Mouse (Mus musculus): Measurements from ENCODE around the gene Ccdc144b. TPM values are rescaled to one million over a fixed set of nuclear protein-coding genes. Genes with fewer than 3 reads are reported as not detected.

Gene Ccdc144b
- total RNA-seq, 1 experiment from 2014 or later: 0.12 TPM

DNA sequence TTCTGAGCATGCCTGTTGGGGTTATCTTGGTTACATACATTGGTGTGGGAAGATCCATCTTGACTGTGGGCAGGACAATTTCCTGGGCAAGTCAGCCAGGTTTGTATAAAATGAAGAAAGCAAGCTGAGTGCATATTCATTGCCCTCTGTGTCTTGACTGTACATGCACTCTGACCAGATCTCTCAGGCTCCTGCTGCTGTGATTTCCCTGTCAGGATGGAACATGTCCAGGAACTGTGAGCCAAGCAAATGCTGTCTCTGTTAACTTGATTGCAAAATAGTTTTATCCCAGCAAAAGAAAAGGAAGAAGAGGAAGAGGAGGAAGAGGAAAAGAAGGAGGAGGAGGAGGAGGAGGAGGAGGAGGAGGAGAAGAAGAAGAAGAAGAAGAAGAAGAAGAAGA, 8.8 kb downstream of the Ccdc144b start:
- ATAC-seq (ENCODE audit: extremely low read depth, insufficient number of reproducible peaks, low FRiP score, poor library complexity, severe bottlenecking): no peak

DNA sequence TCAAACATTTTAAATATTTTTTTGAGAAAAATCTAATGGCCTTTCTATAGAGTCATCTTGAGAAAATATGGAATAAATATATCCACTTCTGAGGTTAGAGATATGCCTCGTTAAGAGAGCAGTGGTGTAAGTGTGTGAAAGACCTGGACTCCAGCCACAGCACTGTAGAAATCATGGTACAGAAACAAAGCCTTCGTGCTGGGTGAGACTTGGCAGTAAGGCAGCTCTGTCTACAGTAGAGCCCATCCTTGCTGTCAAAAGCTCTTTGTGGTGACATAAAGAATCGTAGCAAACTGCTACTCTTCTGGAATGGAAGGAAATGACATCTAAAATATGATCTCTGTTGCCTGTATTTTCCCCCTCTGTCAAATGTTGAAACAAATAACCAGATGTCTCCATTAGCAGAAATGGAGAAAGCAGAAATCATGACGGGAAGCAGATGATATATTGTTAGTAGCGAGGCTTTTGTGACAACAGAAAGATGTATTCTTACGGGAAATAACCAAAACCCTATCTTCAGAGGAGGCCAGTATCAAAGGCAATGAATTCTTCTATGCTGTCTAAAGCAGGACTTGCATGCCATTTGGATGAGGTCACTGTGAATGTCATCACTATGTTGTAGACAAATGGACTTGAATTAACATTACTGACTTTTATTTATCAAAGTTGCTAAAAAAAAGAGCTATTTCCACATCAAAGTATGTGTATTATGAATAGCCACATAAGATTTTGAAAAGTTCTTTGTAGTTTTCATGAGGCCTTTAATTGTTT, 21.4 kb downstream of the Ccdc144b start:
- ATAC-seq (ENCODE audit: extremely low read depth, insufficient number of reproducible peaks, low FRiP score, poor library complexity, severe bottlenecking): no peak

DNA sequence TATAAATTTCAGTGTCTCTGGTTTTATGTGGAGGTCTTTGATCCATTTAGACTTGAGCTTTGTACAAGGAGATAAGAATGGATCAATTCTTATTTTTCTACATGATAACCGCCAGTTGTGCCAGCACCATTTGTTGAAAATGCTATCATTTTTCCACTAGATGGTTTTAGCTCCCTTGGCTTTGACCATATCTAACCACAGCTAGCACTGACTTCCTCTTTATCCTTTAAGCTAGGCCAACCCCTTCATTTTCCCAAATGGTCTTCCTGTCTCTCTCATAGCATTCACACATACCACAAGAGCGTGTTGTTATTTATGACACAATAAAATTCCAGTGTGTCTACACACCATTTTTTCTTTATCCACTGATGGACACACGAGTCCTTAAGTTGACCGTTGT, 23.4 kb downstream of the Ccdc144b start:
- ATAC-seq (ENCODE audit: extremely low read depth, insufficient number of reproducible peaks, low FRiP score, poor library complexity, severe bottlenecking): no peak

DNA sequence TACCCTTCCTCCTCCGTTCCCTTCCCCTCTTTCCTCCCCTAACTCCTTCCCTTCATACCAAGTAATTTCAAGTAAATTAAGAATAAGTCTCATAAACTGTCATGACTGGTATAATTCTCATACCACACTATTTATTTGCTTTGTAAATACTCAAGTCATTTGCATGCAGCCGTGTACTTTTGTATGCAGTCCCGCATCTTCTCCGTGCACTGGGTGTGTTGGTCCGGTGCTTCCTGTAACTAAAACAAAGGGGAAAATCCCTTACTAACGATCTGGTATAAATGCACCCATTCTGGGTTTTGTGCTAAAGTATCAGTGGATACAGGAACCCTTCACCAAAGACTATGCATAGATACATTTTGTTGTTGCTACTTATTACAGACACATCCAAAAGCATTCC, 27.6 kb downstream of the Ccdc144b start:
- ATAC-seq (ENCODE audit: extremely low read depth, insufficient number of reproducible peaks, low FRiP score, poor library complexity, severe bottlenecking): no peak

DNA sequence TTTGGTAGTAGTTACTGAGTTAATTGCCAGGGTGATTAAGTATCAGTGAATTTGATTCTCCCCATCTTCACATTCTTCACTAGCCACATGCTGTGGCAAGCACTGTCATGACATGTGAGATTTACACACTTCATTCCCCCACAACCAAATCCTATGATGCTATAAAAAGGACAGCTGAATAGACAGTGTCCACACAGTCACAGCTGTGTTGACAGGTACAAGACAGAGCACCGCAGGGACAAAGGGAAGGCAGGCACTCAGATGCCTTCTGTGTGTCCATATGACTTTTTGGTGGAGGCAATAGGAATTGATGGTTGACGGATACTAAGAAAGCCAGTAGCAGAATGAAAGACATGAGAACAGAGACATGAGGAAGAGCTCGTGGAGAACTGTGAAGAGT, 42.1 kb downstream of the Ccdc144b start:
- ATAC-seq (ENCODE audit: extremely low read depth, insufficient number of reproducible peaks, low FRiP score, poor library complexity, severe bottlenecking): no peak

DNA sequence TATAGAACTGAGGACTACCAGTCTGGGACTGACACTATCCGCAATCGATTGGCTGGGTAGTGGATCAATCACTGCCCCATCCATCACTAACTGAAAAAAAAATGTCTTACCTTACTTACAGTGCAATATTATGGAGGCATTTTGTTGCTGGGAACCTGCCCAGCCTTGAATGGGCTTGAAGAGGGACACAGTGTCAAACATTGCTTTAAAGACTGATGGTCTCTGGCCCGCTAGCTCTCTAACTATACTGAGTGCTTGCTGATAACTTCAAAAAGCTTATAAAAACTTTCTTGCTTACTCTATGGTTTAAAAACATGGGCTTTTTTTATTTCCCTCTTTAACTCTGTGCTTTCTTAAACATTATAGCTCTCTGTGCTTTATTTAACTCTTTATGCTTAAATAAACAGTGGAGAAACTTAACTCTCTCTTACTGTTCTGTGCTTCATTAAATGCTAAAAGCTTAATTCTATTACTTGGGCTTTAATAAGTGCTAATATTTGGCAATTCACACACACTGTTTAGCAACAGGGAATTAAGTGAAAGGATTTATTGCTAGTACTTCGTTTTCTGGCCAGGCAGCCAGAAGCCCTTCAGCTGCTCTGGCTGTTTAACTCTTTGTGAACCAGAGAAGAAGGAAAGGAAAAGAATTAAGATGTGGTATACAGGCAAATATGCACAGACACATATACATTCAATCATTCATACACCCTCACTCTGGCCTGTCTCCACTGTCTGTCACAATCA, 44.8 kb downstream of the Ccdc144b start:
- ATAC-seq (ENCODE audit: extremely low read depth, insufficient number of reproducible peaks, low FRiP score, poor library complexity, severe bottlenecking): no peak

DNA sequence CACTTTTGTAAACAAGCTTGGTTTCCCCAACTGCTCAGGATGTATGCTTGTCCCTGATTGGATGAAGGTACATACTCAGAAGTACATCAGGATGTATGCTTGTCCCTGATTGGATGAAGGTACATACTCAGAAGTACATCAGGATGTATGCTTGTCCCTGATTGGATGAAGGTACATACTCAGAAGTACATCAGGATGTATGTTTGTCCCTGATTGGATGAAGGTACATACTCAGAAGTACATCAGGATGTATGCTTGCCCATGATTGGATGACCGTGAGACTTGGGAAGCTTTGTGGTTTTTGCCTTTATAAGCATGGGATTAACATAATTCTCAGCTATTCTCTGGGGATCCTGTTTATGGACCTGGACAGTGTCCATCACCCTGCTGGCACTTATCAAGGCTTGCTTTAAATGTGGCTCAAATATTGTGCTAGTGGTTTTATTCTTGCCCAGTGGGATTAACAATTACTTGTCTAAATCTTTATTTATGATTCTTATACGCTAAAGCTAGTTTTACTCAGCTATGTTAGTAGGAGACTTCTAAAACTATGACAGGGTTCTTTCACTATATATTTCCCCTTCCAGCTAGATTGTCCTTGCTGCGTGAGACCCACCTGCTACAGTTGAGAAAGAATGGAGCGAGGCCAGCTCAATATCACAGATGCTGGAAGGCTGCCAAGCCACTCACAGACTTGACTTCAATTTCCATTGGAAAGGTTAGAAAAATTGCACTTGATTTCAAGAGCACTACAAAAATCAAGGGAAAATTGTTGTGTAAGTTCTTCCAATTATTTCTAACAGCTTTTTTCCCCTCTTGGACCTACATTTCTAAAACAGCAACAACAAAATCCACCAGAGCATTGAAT, 49.1 kb downstream of the Ccdc144b start:
- ATAC-seq (ENCODE audit: extremely low read depth, insufficient number of reproducible peaks, low FRiP score, poor library complexity, severe bottlenecking): no peak

DNA sequence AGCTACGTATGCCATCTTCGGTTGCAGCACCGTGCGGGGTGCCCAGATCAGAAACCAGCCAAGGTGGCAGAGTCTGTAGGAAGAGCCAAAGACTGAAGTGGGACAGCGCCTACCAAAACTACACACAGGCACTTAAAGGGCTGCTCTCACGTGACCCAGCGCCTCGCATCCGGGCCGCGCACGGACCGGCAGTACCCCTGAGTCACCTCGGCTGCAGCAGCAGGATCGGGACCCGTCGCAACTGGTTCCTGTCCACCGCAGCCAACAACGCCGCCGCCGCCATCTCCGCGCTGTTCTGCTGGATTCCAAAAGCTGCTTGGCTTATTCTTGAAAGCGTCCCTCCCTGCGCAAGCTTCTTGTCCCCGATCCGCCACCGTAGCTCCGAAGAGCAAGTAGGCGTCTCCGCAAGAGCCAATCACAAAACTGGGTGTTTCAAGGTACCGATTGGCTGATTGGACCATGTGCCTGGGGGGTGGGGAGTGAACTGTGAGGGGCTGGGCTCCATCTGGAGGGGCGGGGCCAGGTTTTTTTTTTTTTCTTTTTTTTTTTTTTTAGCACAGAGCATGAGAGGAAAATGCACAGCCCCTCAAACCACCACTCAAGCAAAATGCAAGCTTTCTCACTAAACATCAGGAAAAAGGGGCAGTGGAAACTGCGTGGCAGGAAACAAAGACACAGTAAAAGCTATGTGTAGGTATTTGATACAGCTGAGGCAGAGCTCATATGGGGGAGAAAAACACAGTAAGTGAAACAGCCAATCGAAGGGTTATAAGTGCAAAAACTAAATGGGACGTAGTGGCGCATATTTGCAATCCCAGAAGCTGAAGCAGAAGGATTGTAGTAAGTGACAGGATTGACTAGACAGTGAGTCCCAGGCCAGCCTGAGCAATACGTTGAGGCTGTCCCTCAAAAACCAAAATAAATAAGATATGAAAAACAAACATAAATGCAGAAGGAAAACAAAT, 52.8 kb downstream of the Ccdc144b start, which contains the start of gene Mccc1:
Gene Mccc1 (minus strand): TSS at position 404 of the 965 bp plus-strand sequence.
- peak; percentile 100 for ATAC-seq (ENCODE audit: extremely low read depth, insufficient number of reproducible peaks, low FRiP score, poor library complexity, severe bottlenecking)

DNA sequence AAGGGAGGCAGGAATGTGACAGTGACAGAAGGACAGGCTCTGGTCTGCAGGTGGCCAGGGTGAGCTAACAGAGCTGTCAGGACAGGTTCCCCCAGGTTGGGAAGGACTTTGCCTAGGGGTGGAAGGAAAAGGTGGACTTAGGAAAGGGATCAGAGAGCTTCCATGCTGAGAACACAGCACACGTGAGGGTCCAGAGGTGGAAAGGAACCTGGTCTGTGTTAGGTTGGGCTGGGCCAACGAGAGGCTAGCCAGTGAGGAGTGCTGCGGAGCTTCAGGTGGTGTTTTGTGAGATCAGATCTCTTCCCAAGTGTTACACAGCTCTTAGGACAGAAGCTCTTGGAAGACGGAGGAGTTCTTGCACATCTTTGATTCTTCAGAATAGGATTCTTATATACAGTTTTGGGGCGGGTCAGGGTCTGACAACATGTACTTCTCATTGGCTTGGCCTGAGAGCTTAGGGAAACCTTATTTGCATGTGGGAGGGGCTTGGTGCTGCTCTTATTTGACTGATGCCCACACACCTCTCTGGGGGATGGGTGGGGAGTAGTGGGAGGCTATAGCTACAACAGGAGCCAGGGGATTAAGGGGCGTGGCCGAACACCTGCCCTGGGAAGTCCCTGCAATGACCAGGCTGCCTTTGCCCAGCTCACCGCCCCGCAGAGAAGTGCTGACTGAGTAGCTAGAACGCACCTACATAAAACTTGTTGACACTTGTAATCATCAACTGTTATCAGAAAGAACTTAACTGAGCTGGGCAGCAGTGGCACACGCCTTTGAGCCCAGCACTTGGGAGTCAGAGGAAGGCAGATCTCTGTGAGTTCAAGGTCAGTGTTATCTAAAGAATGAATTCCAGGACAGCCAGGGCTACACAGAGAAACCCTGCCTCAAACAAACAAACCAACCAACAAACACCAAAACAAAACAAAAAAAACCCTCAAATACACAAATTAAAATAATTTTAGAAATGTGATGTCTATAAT, 58.5 kb downstream of the Ccdc144b start:
- no peak for ATAC-seq (ENCODE audit: extremely low read depth, insufficient number of reproducible peaks, low FRiP score, poor library complexity, severe bottlenecking)

DNA sequence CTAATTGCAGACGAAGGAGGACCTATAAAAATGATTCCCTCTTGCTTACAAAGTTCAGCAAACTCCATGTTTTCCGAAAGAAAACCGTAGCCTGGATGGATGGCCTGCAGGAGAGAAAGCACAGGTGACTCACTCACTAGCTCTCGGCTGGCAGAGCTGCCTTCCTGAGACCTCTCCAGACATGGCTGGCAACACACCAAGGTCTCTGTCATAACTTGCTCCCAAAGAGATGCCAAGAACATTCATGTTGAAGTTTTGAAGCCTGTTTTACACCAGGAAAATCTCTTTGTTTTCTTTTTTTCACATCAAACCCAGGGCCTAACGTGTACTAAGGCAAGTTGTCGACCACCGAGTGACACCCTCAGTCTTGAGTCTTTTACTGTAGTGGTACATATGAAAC, 62.6 kb downstream of the Ccdc144b start:
- ATAC-seq (ENCODE audit: extremely low read depth, insufficient number of reproducible peaks, low FRiP score, poor library complexity, severe bottlenecking): no peak

DNA sequence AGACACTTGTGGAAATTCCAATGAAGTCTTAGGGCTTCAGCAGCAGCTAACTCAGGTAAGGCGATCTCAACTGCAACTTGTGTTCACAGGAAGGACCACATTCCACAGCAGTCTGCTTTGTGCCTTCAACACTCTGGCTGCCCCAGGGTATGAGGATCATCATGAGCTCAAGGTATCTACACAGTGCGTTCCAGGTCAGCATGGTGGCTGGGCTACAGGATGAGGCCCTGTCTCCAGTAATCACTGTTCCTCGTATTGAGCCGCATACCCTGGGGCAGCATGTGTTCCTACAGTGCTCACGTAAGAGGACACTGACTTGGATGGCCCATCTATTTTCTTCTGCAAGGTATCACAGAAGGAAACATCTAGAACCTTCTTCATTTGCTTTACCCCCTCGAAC, 65.3 kb downstream of the Ccdc144b start:
- ATAC-seq (ENCODE audit: extremely low read depth, insufficient number of reproducible peaks, low FRiP score, poor library complexity, severe bottlenecking): no peak

DNA sequence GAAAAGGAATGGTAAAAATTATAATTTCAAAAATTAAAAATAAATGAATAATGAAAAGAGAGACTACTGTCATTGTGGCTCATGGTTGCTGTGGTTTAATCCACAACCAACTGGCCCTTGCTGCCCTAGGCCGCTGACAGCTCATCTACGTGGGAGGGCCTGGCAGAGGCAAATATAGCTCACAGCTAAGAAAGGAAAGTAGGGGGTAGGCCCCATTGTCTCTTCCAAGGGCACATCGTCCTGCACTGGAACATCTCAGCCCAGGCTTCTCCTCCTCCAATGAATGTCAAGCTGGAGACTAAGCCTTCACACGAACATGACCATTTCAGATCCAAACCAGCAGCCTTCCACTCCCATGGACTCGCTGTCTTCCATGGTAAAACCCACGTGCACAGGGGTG, 67.1 kb downstream of the Ccdc144b start:
- no peak for ATAC-seq (ENCODE audit: extremely low read depth, insufficient number of reproducible peaks, low FRiP score, poor library complexity, severe bottlenecking)

DNA sequence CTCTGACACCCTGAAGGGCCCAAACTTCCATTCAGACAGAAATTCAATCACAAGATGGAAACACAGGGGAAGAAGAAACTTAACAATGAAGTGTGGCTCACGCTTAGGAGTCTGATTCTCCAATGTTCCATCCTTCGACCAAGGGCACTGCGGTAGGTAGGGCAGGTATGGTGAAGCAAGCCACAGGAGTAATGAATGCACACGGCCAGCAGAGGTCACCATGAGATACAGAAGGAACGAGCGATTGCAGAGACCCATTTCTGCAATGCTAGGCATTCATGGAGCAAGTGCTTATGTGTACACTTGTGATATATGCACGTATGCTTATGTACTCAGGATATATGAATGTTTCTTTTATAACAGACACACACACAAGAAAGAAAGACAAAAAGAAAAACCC, 79.8 kb downstream of the Ccdc144b start:
- ATAC-seq (ENCODE audit: extremely low read depth, insufficient number of reproducible peaks, low FRiP score, poor library complexity, severe bottlenecking): peak; percentile 64; the same call in 1 of the 2 replicates

DNA sequence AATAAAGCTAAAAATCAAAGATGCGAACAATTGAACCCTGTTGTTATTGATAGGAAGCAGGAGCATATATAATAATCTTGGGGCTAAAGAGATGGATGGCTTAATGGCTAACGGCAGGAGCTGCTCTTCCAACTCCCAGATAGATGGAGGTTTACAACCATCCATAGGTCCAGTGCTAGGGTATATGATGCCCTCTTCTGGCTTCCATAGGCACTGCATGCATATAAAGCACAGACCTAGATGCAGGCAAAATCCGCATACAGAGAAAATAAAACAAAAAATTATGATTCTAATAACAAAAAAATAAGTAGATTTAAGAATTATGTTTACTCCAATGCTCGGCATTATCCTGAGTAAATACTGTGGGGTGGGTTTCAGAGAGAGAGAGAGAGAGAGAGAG, 80.4 kb downstream of the Ccdc144b start:
- ATAC-seq (ENCODE audit: extremely low read depth, insufficient number of reproducible peaks, low FRiP score, poor library complexity, severe bottlenecking): peak; percentile 37; the same call in 1 of the 2 replicates

DNA sequence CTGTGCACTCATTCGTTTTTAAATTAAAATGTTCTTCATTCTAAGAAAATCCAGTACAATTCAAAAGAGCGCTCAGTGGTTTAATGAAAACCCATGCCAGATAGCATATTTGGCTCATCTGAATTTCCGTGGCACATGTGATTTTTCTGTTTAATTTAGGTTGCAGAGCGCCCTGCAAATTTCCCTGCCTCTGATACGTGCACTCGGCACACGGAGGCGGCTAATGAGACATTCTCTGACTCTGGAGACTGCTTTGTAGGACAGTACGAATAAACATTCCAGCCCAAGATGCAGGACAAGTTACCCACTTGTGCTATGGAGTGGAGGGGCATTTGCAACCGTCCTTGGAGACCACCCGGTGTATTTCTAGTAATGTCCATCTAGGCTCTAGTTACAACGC, 82.2 kb downstream of the Ccdc144b start:
- no peak for ATAC-seq (ENCODE audit: extremely low read depth, insufficient number of reproducible peaks, low FRiP score, poor library complexity, severe bottlenecking)

DNA sequence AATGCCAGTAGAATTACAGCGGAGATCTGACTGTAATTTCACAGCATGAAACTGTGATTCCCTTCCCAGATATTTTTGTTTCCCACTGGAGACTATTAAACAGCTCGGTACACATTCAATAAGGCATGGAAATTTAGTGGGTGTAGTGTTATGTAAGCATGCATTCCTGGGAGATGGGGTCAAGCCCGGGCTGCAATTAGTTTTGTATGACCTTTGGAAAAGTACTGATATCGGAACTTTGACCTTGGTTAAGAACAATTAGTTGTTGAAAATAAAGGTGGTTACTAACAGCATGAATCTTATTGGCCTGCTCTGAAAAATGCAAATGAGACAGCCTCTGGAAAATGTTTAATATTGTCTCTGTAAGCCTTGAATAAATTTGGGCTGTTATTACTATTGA, 82.9 kb downstream of the Ccdc144b start:
- no peak for ATAC-seq (ENCODE audit: extremely low read depth, insufficient number of reproducible peaks, low FRiP score, poor library complexity, severe bottlenecking)

DNA sequence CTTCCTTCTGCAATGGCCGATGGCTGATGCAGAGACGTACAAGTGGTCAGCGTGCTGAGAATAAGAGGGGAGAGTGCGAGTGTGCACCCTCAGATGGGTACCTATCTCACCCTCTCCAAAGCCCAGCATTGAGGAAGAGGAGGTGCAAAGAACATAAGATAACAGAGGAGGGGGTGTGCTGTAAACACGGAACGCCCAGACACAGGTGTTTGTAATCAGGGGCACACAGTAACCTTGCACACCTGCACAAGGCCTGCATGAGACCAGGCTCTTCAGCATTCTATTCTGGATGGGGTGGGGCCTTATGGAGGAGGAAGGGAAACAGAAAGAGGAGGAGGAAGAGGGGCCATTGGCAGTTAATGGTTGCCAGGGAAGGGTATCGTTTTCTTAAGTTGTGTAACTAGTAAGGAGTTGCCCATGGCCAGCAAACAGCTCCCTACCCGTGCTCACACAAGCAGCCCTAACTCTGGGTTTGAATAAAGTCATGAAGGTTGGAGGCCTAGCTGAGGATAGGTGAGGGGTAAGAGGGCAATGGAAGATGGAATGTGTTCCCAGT, 85.9 kb downstream of the Ccdc144b start:
- ATAC-seq (ENCODE audit: extremely low read depth, insufficient number of reproducible peaks, low FRiP score, poor library complexity, severe bottlenecking): no peak
